Mouse (Mus musculus): ENCODE data around the gene Mrpl1. TPM values are rescaled to one million over a fixed set of nuclear protein-coding genes. Genes with fewer than 3 reads are reported as not detected.
A peak's percentile ranks its signal among the peaks of the same experiment; 100 is the strongest.

Gene Mrpl1
- total RNA-seq (2022), result 10 to 100 TPM; 25.4 to 32.5 (median 30.0) TPM

- DNase-seq (ENCODE audit: low spot score), result peak; percentile 38
Observed at GRCm38 (mm10) chr5:96209459-96209858, at the start of gene Mrpl1. Gene Mrpl1 (plus strand): TSS chr5:96209493.

- DNase-seq (ENCODE audit: low spot score), result peak; percentile 62
Observed at GRCm38 (mm10) chr5:96160467-96161262, 48.6 kb upstream of the Mrpl1 start.

GRCm38 (mm10) chr5:96161263-96161577, 48.1 kb upstream of the Mrpl1 start:
- no peak for DNase-seq (ENCODE audit: low spot score)

GRCm38 (mm10) chr5:96161578-96162398, 47.5 kb upstream of the Mrpl1 start:
- DNase-seq (ENCODE audit: low spot score), result peak; percentile 40

GRCm38 (mm10) chr5:96162399-96163331, 46.6 kb upstream of the Mrpl1 start:
- peak; percentile 87 for DNase-seq (ENCODE audit: low spot score)

- no peak for DNase-seq (ENCODE audit: low spot score)
Observed at GRCm38 (mm10) chr5:96163396-96164020, 45.8 kb upstream of the Mrpl1 start.

GRCm38 (mm10) chr5:96164021-96164411, 45.3 kb upstream of the Mrpl1 start, which contains the start of gene Cnot6l:
Gene Cnot6l (minus strand): TSS chr5:96164171.
- DNase-seq (ENCODE audit: low spot score), result peak; percentile 79

- DNase-seq (ENCODE audit: low spot score), result no peak
Observed at GRCm38 (mm10) chr5:96166761-96167160, 42.5 kb upstream of the Mrpl1 start.

- peak; percentile 18 for DNase-seq (ENCODE audit: low spot score)
Observed at GRCm38 (mm10) chr5:96170443-96170842, 38.9 kb upstream of the Mrpl1 start.

GRCm38 (mm10) chr5:96171765-96172164, 37.5 kb upstream of the Mrpl1 start:
- DNase-seq (ENCODE audit: low spot score), result no peak

- DNase-seq (ENCODE audit: low spot score), result peak; percentile 56
Observed at GRCm38 (mm10) chr5:96176121-96176520, 33.2 kb upstream of the Mrpl1 start.

- DNase-seq (ENCODE audit: low spot score), result peak; percentile 29
Observed at GRCm38 (mm10) chr5:96176879-96177358, 32.4 kb upstream of the Mrpl1 start.

- DNase-seq (ENCODE audit: low spot score), result no peak
Observed at GRCm38 (mm10) chr5:96183211-96183610, 26.1 kb upstream of the Mrpl1 start.

GRCm38 (mm10) chr5:96183987-96184386, 25.3 kb upstream of the Mrpl1 start:
- DNase-seq (ENCODE audit: low spot score), result no peak

- DNase-seq (ENCODE audit: low spot score), result no peak
Observed at GRCm38 (mm10) chr5:96189761-96190160, 19.5 kb upstream of the Mrpl1 start.

GRCm38 (mm10) chr5:96191251-96191650, 18.0 kb upstream of the Mrpl1 start:
- DNase-seq (ENCODE audit: low spot score), result no peak

- peak; percentile 42 for DNase-seq (ENCODE audit: low spot score)
Observed at GRCm38 (mm10) chr5:96196547-96197052, 12.7 kb upstream of the Mrpl1 start.

GRCm38 (mm10) chr5:96198271-96198670, 11.0 kb upstream of the Mrpl1 start:
- no peak for DNase-seq (ENCODE audit: low spot score)

GRCm38 (mm10) chr5:96200269-96200668, 9.0 kb upstream of the Mrpl1 start:
- no peak for DNase-seq (ENCODE audit: low spot score)

- DNase-seq (ENCODE audit: low spot score), result no peak
Observed at GRCm38 (mm10) chr5:96201462-96202154, 7.7 kb upstream of the Mrpl1 start.

Data from heart, adult 8-10 months (tissue).